Mouse (Mus musculus) neural tube, embryonic 10.5 days (tissue): ENCODE results near the gene Noxred1.
"Not testable (repeated sequence)": the region's sequence is repeated elsewhere in the genome, so short reads cannot be mapped to it uniquely, and the experiment has no call there.

Source experiments
- DNase-seq: peaks from one replicate; pipeline ENCODE4 v3.0.0-alpha.2; 2017; ENCODE audit warnings: low spot score; ENCODE audit errors: extremely low spot score

Noxred1 gene

GRCm38 (mm10) chr12:87230379-87230895, 8.1 kb downstream of the Noxred1 start:
- no peak for DNase-seq

- no peak for DNase-seq
These were observed 8.9 kb downstream of the Noxred1 start for GRCm38 (mm10) chr12:87229633-87230032.

- no peak for DNase-seq
These were observed 11.7 kb downstream of the Noxred1 start for GRCm38 (mm10) chr12:87226801-87227200.

GRCm38 (mm10) chr12:87224950-87225349, 13.6 kb downstream of the Noxred1 start:
- no peak for DNase-seq

GRCm38 (mm10) chr12:87219362-87219761, 19.2 kb downstream of the Noxred1 start:
- DNase-seq, result peak; percentile 15

- DNase-seq, result no peak
These were observed 20.9 kb downstream of the Noxred1 start for GRCm38 (mm10) chr12:87217596-87217995.

- no peak for DNase-seq
These were observed 22.5 kb downstream of the Noxred1 start for GRCm38 (mm10) chr12:87216053-87216452.

- DNase-seq, result no peak
These were observed 25.5 kb downstream of the Noxred1 start for GRCm38 (mm10) chr12:87212844-87213606.

GRCm38 (mm10) chr12:87205789-87206188, 32.7 kb downstream of the Noxred1 start:
- DNase-seq, result not testable (repeated sequence)

- no peak for DNase-seq
These were observed 36.8 kb downstream of the Noxred1 start for GRCm38 (mm10) chr12:87201694-87202093.

- DNase-seq, result peak; percentile 82
These were observed 38.5 kb downstream of the Noxred1 start, which contains the start of gene Tmed8 for GRCm38 (mm10) chr12:87199973-87200586. Tmed8 (minus strand) TSS chr12:87200454.

- peak; percentile 66 for DNase-seq
These were observed 39.1 kb downstream of the Noxred1 start, which contains the start of gene Samd15 for GRCm38 (mm10) chr12:87199206-87199972. Samd15 (plus strand) TSS chr12:87199723.

GRCm38 (mm10) chr12:87198792-87199191, 39.7 kb downstream of the Noxred1 start:
- DNase-seq, result no peak

- no peak for DNase-seq
These were observed 42.2 kb downstream of the Noxred1 start for GRCm38 (mm10) chr12:87196310-87196709.

GRCm38 (mm10) chr12:87195069-87195468, 43.5 kb downstream of the Noxred1 start:
- DNase-seq, result no peak

GRCm38 (mm10) chr12:87193008-87193407, 45.5 kb downstream of the Noxred1 start:
- DNase-seq, result no peak

- no peak for DNase-seq
These were observed 60.9 kb downstream of the Noxred1 start for GRCm38 (mm10) chr12:87177631-87178030.

GRCm38 (mm10) chr12:87175194-87175946, 63.2 kb downstream of the Noxred1 start:
- DNase-seq, result no peak
